Mouse (Mus musculus) brain, embryonic 14.5 days (tissue): Measurements from ENCODE around the gene Rrad.

Experiments used
- CTCF ChIP-seq: fragments of 200-500 bp; IDR thresholded peaks from 2 replicates; pipeline ENCODE4 v1.5.1; 2012; ENCODE audit warnings: inconsistent platforms, mild to moderate bottlenecking, moderate library complexity, borderline replicate concordance; ENCODE audit not compliant: insufficient read depth, insufficient read length; ENCODE audit errors: extremely low read depth
- POLR2A ChIP-seq: fragments of 200-500 bp; IDR thresholded peaks from 2 replicates; pipeline ENCODE4 v1.6.1; 2012; ENCODE audit warnings: mild to moderate bottlenecking, inconsistent platforms, borderline replicate concordance; ENCODE audit not compliant: poor library complexity, insufficient read depth, insufficient read length, severe bottlenecking; ENCODE audit errors: extremely low read depth

DNA sequence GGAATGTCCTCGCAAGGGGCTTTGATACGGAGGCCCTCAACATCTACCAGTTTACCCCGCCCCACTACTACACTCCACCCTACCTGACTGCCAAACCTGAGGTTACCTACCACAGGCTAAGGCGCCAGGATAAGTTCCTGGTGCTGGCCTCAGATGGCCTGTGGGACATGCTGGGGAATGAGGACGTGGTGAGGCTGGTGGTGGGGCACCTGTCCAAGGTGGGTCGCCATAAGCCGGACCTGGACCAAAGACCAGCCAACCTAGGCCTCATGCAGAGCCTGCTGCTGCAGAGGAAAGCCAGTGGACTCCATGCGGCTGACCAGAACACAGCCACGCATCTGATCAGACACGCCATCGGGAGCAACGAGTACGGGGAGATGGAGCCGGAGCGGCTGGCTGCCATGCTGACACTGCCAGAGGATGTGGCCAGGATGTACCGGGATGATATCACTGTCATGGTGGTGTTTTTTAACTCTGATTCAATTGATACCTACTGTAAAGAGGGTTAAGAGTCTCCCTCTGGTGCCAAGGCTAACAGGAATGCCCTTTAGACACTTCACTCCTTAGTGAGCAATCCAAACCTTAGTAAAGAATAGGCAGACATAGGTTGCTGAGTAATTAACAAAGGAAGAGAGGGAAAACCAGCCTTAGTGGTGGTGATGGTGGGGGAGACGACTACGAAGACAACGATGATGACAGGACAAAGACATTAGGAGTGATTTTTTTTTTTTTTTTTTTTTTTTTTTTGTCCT, 36.3 kb downstream of the Rrad start:
- TF ChIP-seq POLR2A (no peak), CTCF (no peak)
